12 mouse cellular contexts compared by ENCODE assay signal in genomic region chr5:135822316-135822944, GRCm38 (mm10). TPM values are rescaled to one million over a fixed set of nuclear protein-coding genes. Genes with fewer than 3 reads are reported as not detected.
DNase-seq lines count a peak whose midpoint lies in the region; ATAC-seq lines count a peak whose summit lies in the region.
"Had no signal": no experiment of that assay in that cellular context is flagged by ENCODE, and none has a peak within 500 bp of the region (broad histone marks: within the 10 kb centered on the region; RNA-seq: fewer than 3 reads in every experiment).

No protein-coding gene starts in this region.

- peak; percentile 90 for ATAC-seq in midbrain, embryonic 13.5 days

- H3K27me3 ChIP-seq in hindbrain, embryonic 10.5 days (ENCODE audit: insufficient read depth, poor library complexity, severe bottlenecking), result peaks cover 9% of the 10 kb centered on the region
- no peaks in the 10 kb centered on the region for H3K27me3 ChIP-seq in midbrain, embryonic 13.5 days

- DNase-seq in left cerebral cortex, postnatal 4 days, result peak; percentile 24
- no peak for DNase-seq in left cerebral cortex, postnatal 36 days (ENCODE audit: low spot score in 2 of 2)
- peak; percentile 47 for DNase-seq in hindbrain, embryonic 10.5 days (ENCODE audit: low spot score)
- DNase-seq in gastrocnemius, postnatal 4 days (ENCODE audit: low spot score in 2 of 2), result no peak
- no peak for DNase-seq in urinary bladder, postnatal 10 days (ENCODE audit: low spot score)
- no peak for DNase-seq in kidney, adult 11 months
- no peak for DNase-seq in adipocyte (ENCODE audit: low spot score)
- DNase-seq: lung, adult 18-20 months had no signal

- H3K4me1 ChIP-seq in hindbrain, embryonic 10.5 days (replicated peaks), result peaks cover 35% of the 10 kb centered on the region
- H3K4me1 ChIP-seq in midbrain, embryonic 13.5 days (replicated peaks), result peaks cover 80% of the 10 kb centered on the region

- H3K27ac ChIP-seq in hindbrain, embryonic 10.5 days, result peak overlapping the region; percentile 64
- peak overlapping the region; percentile 92 for H3K27ac ChIP-seq in midbrain, embryonic 13.5 days

- peak overlapping the region; percentile 32 for H3K9ac ChIP-seq in midbrain, embryonic 13.5 days (replicated peaks)

- intact Hi-C loops in left cerebral cortex, postnatal 4 days (cut with DNase I), result no loop called here
- intact Hi-C loops in left cerebral cortex, postnatal 36 days (cut with DNase I), result no loop called here

- WGBS in hindbrain, embryonic 10.5 days, result 18% methylated on average over 7 of the region's 7 CpGs
- 12% methylated on average over 7 of the region's 7 CpGs for WGBS in midbrain, embryonic 13.5 days

- H3K9me3 ChIP-seq in hindbrain, embryonic 10.5 days, result no peaks in the 10 kb centered on the region
- H3K9me3 ChIP-seq in midbrain, embryonic 13.5 days, result no peaks in the 10 kb centered on the region

- no peaks in the 10 kb centered on the region for H3K36me3 ChIP-seq in hindbrain, embryonic 10.5 days
- no peaks in the 10 kb centered on the region; the same call in 1 of the 2 replicates for H3K36me3 ChIP-seq in midbrain, embryonic 13.5 days

- no peak overlapping the region for H3K4me3 ChIP-seq in hindbrain, embryonic 10.5 days
- H3K4me3 ChIP-seq in midbrain, embryonic 13.5 days (replicated peaks), result 0 out of 2 replicates have a peak overlapping the region, but pooled peaks have one; percentile 2

- H3K4me2 ChIP-seq in midbrain, embryonic 13.5 days (replicated peaks), result peak overlapping the region; percentile 41

RNA-seq across cellular contexts. Expression of gene Srrm3, which starts 15.7 kb away (rescaled TPM):
- 10 to 100 TPM; 87.6 to 91.5 TPM for total RNA-seq in left cerebral cortex, postnatal 4 days (2021)
- total RNA-seq in left cerebral cortex, postnatal 36 days (2021), result 100 to 1,000 TPM in 1 of 2 experiments, 10 to 100 TPM in 1; 65.0 to 119 TPM
- polyA plus RNA-seq in hindbrain, embryonic 10.5 days (2016; fragmentation: Nextera tagmentation; extraction: Ambion mirVana), result 18.8 and 38.5 TPM in 2 replicates
- 91.4 and 124 TPM in 2 replicates for polyA plus RNA-seq in midbrain, embryonic 13.5 days (2015; fragmentation: Nextera tagmentation; extraction: Ambion mirVana)
- under 1 TPM; 0.08 to 0.12 TPM for total RNA-seq in gastrocnemius, postnatal 4 days (2021)
- total RNA-seq: common myeloid progenitor, adult 5-6 weeks had no signal
- polyA plus RNA-seq: heart, postnatal 0 days had no signal

RNA-seq across cellular contexts. Expression of gene Mdh2, which starts 44.1 kb away (rescaled TPM):
- total RNA-seq in left cerebral cortex, postnatal 4 days (2021), result 100 to 1,000 TPM; 359 to 370 TPM
- 100 to 1,000 TPM; 374 to 435 TPM for total RNA-seq in left cerebral cortex, postnatal 36 days (2021)
- polyA plus RNA-seq in hindbrain, embryonic 10.5 days (2016; fragmentation: Nextera tagmentation; extraction: Ambion mirVana), result 609 and 683 TPM in 2 replicates
- polyA plus RNA-seq in midbrain, embryonic 13.5 days (2015; fragmentation: Nextera tagmentation; extraction: Ambion mirVana), result 563 and 580 TPM in 2 replicates
- 100 to 1,000 TPM; 712 to 717 TPM for total RNA-seq in gastrocnemius, postnatal 4 days (2021)

RNA-seq across cellular contexts. Expression of gene Styxl1, which starts 44.2 kb away (rescaled TPM):
- not detected for total RNA-seq in left cerebral cortex, postnatal 4 days (2021)
- total RNA-seq in left cerebral cortex, postnatal 36 days (2021), result not detected
- 0.24 and 0.43 TPM in 2 replicates for polyA plus RNA-seq in hindbrain, embryonic 10.5 days (2016; fragmentation: Nextera tagmentation; extraction: Ambion mirVana)
- polyA plus RNA-seq in midbrain, embryonic 13.5 days (2015; fragmentation: Nextera tagmentation; extraction: Ambion mirVana), result 0.34 TPM in 1 of 2 replicates, not detected in the other
- under 1 TPM; 0.47 to 0.49 TPM for total RNA-seq in gastrocnemius, postnatal 4 days (2021)
- total RNA-seq: common myeloid progenitor, adult 5-6 weeks; left cerebral cortex, postnatal 10 days had no signal

Comparison
In these comparisons a context has a peak if more than half of its experiments do, and no peak if none do; other contexts are left out.
1. DNase-seq: peak in left cerebral cortex, postnatal 4 days (single experiment) and hindbrain, embryonic 10.5 days (single experiment); none in left cerebral cortex, postnatal 36 days (0 of 2), gastrocnemius, postnatal 4 days (0 of 2), urinary bladder, postnatal 10 days (single experiment), kidney, adult 11 months (single experiment) and adipocyte (single experiment).
2. RNA of gene Srrm3, which starts 15.7 kb away (total RNA-seq): 65.0 to 119 TPM in left cerebral cortex, postnatal 36 days and 87.6 to 91.5 TPM in left cerebral cortex, postnatal 4 days; 0.08 to 0.12 TPM in gastrocnemius, postnatal 4 days; every median in the first group is over 10 times any median in the second.